Mouse (Mus musculus) neural tube, embryonic 12.5 days (tissue): ENCODE results near the gene Wnk2. TPM values are rescaled to one million over a fixed set of nuclear protein-coding genes. Genes with fewer than 3 reads are reported as not detected.

Source experiments
- ATAC-seq: fragments of 200-750 bp; cut with Nextera tagmentation; 2 replicates; pipeline ENCODE4 v1.8.0; 2017; ENCODE audit warnings: low read depth, mild to moderate bottlenecking, moderate TSS enrichment, moderate library complexity; ENCODE audit not compliant: low FRiP score
- H3K27ac ChIP-seq: fragments of 300-500 bp; sonication (generic); 2 replicates; pipeline ENCODE4 v1.5.1; 2016
- H3K27me3 ChIP-seq: fragments of 300-500 bp; sonication (generic); replicated peaks from 2 replicates; pipeline ENCODE4 v1.6.1; 2016; ENCODE audit warnings: mild to moderate bottlenecking
- H3K36me3 ChIP-seq: fragments of 300-500 bp; sonication (generic); 2 replicates; pipeline ENCODE4 v1.6.1; 2016; ENCODE audit warnings: mild to moderate bottlenecking
- H3K4me1 ChIP-seq: fragments of 300-500 bp; sonication (generic); 2 replicates; pipeline ENCODE4 v1.6.1; 2016
- H3K4me2 ChIP-seq: fragments of 300-500 bp; sonication (generic); replicated peaks from 2 replicates; pipeline ENCODE4 v1.6.1; 2016; ENCODE audit warnings: mild to moderate bottlenecking
- H3K4me3 ChIP-seq: fragments of 300-500 bp; sonication (generic); 2 replicates; pipeline ENCODE4 v1.5.1; 2016
- H3K9ac ChIP-seq: fragments of 300-500 bp; sonication (generic); 2 replicates; pipeline ENCODE4 v1.6.1; 2016; ENCODE audit warnings: mild to moderate bottlenecking
- H3K9me3 ChIP-seq: fragments of 300-500 bp; sonication (generic); 2 replicates; pipeline ENCODE4 v1.6.1; 2016; ENCODE audit warnings: mild to moderate bottlenecking
- WGBS: fragments of 180-500 bp; shearing (Covaris S2); methylation state at CpG from one replicate; pipeline ENCODE4 v1.1.7; 2016; 5-methylcytosine and 5-hydroxymethylcytosine counted together
- polyA plus RNA-seq: library from polyadenylated mRNA; unstranded; fragments of >200 nt; fragmentation: Nextera tagmentation; extraction: Ambion mirVana; gene quantifications from 2 replicates; pipeline ENCODE4 v1.2.1, GENCODE M21; 2016

Gene Wnk2
- polyA plus RNA-seq, 1 experiment from 2014 or later, result 17.2 TPM

GRCm38 (mm10) chr13:49131342-49131855 is 16.4 kb downstream of the Wnk2 start:
- H3K9ac ChIP-seq, result no peak overlapping the region
- H3K9me3 ChIP-seq, result no peaks in the 10 kb centered on the region
- no peak overlapping the region for H3K4me3 ChIP-seq
- ATAC-seq, result no peak
- no peak overlapping the region for H3K27ac ChIP-seq
- H3K27me3 ChIP-seq, result no peaks in the 10 kb centered on the region
- H3K4me2 ChIP-seq, result no peak overlapping the region
- no peaks in the 10 kb centered on the region for H3K36me3 ChIP-seq
- WGBS, result 77% methylated on average over 4 of the region's 4 CpGs
- H3K4me1 ChIP-seq, result peaks cover 64% of the 10 kb centered on the region

- H3K9me3 ChIP-seq, result no peaks in the 10 kb centered on the region
- H3K9ac ChIP-seq, result no peak overlapping the region
- peaks cover 64% of the 10 kb centered on the region for H3K4me1 ChIP-seq
- H3K36me3 ChIP-seq, result no peaks in the 10 kb centered on the region
- H3K4me3 ChIP-seq, result no peak overlapping the region
- no peaks in the 10 kb centered on the region for H3K27me3 ChIP-seq
- ATAC-seq, result 0 out of 2 replicates have a peak, but pooled peaks have one; percentile 21
- 0 out of 2 replicates have a peak overlapping the region, but pooled peaks have one; percentile 1 for H3K4me2 ChIP-seq
- WGBS, result 11% methylated on average over 4 of the region's 4 CpGs
- no peak overlapping the region for H3K27ac ChIP-seq
Observed at GRCm38 (mm10) chr13:49129845-49130244, 18.0 kb downstream of the Wnk2 start.

GRCm38 (mm10) chr13:49129154-49129553 is 18.7 kb downstream of the Wnk2 start:
- no peaks in the 10 kb centered on the region for H3K27me3 ChIP-seq
- H3K4me2 ChIP-seq, result no peak overlapping the region
- ATAC-seq, result no peak
- no peaks in the 10 kb centered on the region for H3K9me3 ChIP-seq
- WGBS, result 100% methylated on average over 1 of the region's 1 CpGs
- peaks cover 64% of the 10 kb centered on the region for H3K4me1 ChIP-seq
- H3K27ac ChIP-seq, result no peak overlapping the region
- no peak overlapping the region for H3K4me3 ChIP-seq
- H3K36me3 ChIP-seq, result no peaks in the 10 kb centered on the region
- H3K9ac ChIP-seq, result no peak overlapping the region

- Histone ChIP-seq H3K27me3 (no peaks in the 10 kb centered on the region), H3K36me3 (no peaks in the 10 kb centered on the region), H3K27ac (no peak overlapping the region), H3K4me2 (peak overlapping the region; percentile 20), H3K4me3 (no peak overlapping the region), H3K4me1 (peaks cover 59% of the 10 kb centered on the region), H3K9ac (no peak overlapping the region), H3K9me3 (no peaks in the 10 kb centered on the region)
- ATAC-seq, result no peak
- WGBS, result 43% methylated on average over 15 of the region's 15 CpGs
Observed at GRCm38 (mm10) chr13:49127844-49128631, 19.8 kb downstream of the Wnk2 start.

GRCm38 (mm10) chr13:49122106-49122505 is 25.7 kb downstream of the Wnk2 start:
- H3K36me3 ChIP-seq, result no peaks in the 10 kb centered on the region
- WGBS, result 88% methylated on average over 4 of the region's 4 CpGs
- H3K4me3 ChIP-seq, result no peak overlapping the region
- peaks cover 11% of the 10 kb centered on the region for H3K4me1 ChIP-seq
- H3K4me2 ChIP-seq, result no peak overlapping the region
- H3K27me3 ChIP-seq, result no peaks in the 10 kb centered on the region
- H3K9me3 ChIP-seq, result no peaks in the 10 kb centered on the region
- no peak overlapping the region for H3K27ac ChIP-seq
- no peak for ATAC-seq
- no peak overlapping the region for H3K9ac ChIP-seq

- H3K9me3 ChIP-seq, result no peaks in the 10 kb centered on the region
- WGBS, result 89% methylated on average over 8 of the region's 8 CpGs
- ATAC-seq, result no peak
- H3K27me3 ChIP-seq, result no peaks in the 10 kb centered on the region
- peaks cover 17% of the 10 kb centered on the region for H3K4me1 ChIP-seq
- H3K4me2 ChIP-seq, result no peak overlapping the region
- no peak overlapping the region for H3K9ac ChIP-seq
- H3K27ac ChIP-seq, result no peak overlapping the region
- H3K4me3 ChIP-seq, result no peak overlapping the region
- H3K36me3 ChIP-seq, result no peaks in the 10 kb centered on the region
Observed at GRCm38 (mm10) chr13:49117563-49117962, 30.3 kb downstream of the Wnk2 start.

- Histone ChIP-seq H3K27me3 (no peaks in the 10 kb centered on the region), H3K4me3 (no peak overlapping the region), H3K4me1 (peaks cover 6% of the 10 kb centered on the region; the same call in 1 of the 2 replicates), H3K9ac (no peak overlapping the region), H3K4me2 (no peak overlapping the region), H3K9me3 (no peaks in the 10 kb centered on the region), H3K36me3 (no peaks in the 10 kb centered on the region), H3K27ac (no peak overlapping the region)
- ATAC-seq, result no peak
- WGBS, result 82% methylated on average over 14 of the region's 14 CpGs
Observed at GRCm38 (mm10) chr13:49114921-49115320, 32.9 kb downstream of the Wnk2 start.

- no peak overlapping the region for H3K4me3 ChIP-seq
- 77% methylated on average over 4 of the region's 4 CpGs for WGBS
- peaks cover 6% of the 10 kb centered on the region; the same call in 1 of the 2 replicates for H3K4me1 ChIP-seq
- no peak overlapping the region for H3K4me2 ChIP-seq
- no peaks in the 10 kb centered on the region for H3K36me3 ChIP-seq
- ATAC-seq, result no peak
- H3K9me3 ChIP-seq, result no peaks in the 10 kb centered on the region
- no peaks in the 10 kb centered on the region for H3K27me3 ChIP-seq
- H3K27ac ChIP-seq, result no peak overlapping the region
- no peak overlapping the region for H3K9ac ChIP-seq
Observed at GRCm38 (mm10) chr13:49114116-49114515, 33.7 kb downstream of the Wnk2 start.

GRCm38 (mm10) chr13:49113345-49113744 is 34.5 kb downstream of the Wnk2 start:
- H3K9ac ChIP-seq, result no peak overlapping the region
- peaks cover 6% of the 10 kb centered on the region; the same call in 1 of the 2 replicates for H3K4me1 ChIP-seq
- no peak overlapping the region for H3K4me2 ChIP-seq
- H3K36me3 ChIP-seq, result no peaks in the 10 kb centered on the region
- WGBS, result 31% methylated on average over 4 of the region's 4 CpGs
- no peak overlapping the region for H3K4me3 ChIP-seq
- no peak overlapping the region for H3K27ac ChIP-seq
- no peaks in the 10 kb centered on the region for H3K9me3 ChIP-seq
- ATAC-seq, result no peak
- no peaks in the 10 kb centered on the region for H3K27me3 ChIP-seq

GRCm38 (mm10) chr13:49112652-49113051 is 35.2 kb downstream of the Wnk2 start:
- no peaks in the 10 kb centered on the region for H3K36me3 ChIP-seq

GRCm38 (mm10) chr13:49109665-49110064 is 38.1 kb downstream of the Wnk2 start:
- no peak overlapping the region for H3K4me3 ChIP-seq

More at GRCm38 (mm10) chr13:49112652-49113051, 35.2 kb downstream of the Wnk2 start:
- no peak for ATAC-seq
- 90% methylated on average over 8 of the region's 8 CpGs for WGBS
- no peak overlapping the region for H3K4me2 ChIP-seq
- H3K9ac ChIP-seq, result no peak overlapping the region
- no peaks in the 10 kb centered on the region for H3K9me3 ChIP-seq
- no peak overlapping the region for H3K4me3 ChIP-seq
- no peak overlapping the region for H3K27ac ChIP-seq
- H3K27me3 ChIP-seq, result no peaks in the 10 kb centered on the region
- H3K4me1 ChIP-seq, result peaks cover 6% of the 10 kb centered on the region; the same call in 1 of the 2 replicates

GRCm38 (mm10) chr13:49108119-49108846 is 39.5 kb downstream of the Wnk2 start:
- Histone ChIP-seq H3K36me3 (peaks cover 4% of the 10 kb centered on the region; the same call in 1 of the 2 replicates), H3K4me3 (no peak overlapping the region), H3K27ac (no peak overlapping the region), H3K4me1 (0 out of 2 replicates have a peak, but pooled peaks cover 2% of the 10 kb centered on the region), H3K9me3 (peaks cover 3% of the 10 kb centered on the region; the same call in 1 of the 2 replicates), H3K4me2 (no peak overlapping the region), H3K27me3 (no peaks in the 10 kb centered on the region), H3K9ac (no peak overlapping the region)
- ATAC-seq, result no peak
- WGBS, result 78% methylated on average over 8 of the region's 8 CpGs

More at GRCm38 (mm10) chr13:49109665-49110064, 38.1 kb downstream of the Wnk2 start:
- H3K27me3 ChIP-seq, result no peaks in the 10 kb centered on the region
- 76% methylated on average over 3 of the region's 3 CpGs for WGBS
- H3K36me3 ChIP-seq, result peaks cover 4% of the 10 kb centered on the region; the same call in 1 of the 2 replicates
- H3K9ac ChIP-seq, result no peak overlapping the region
- no peak for ATAC-seq
- H3K4me1 ChIP-seq, result peaks cover 6% of the 10 kb centered on the region; the same call in 1 of the 2 replicates
- peaks cover 3% of the 10 kb centered on the region; the same call in 1 of the 2 replicates for H3K9me3 ChIP-seq
- H3K27ac ChIP-seq, result no peak overlapping the region
- no peak overlapping the region for H3K4me2 ChIP-seq
